Mouse (Mus musculus): ENCODE measurements around the gene Cc2d2a.

The Cc2d2a gene

DNA sequence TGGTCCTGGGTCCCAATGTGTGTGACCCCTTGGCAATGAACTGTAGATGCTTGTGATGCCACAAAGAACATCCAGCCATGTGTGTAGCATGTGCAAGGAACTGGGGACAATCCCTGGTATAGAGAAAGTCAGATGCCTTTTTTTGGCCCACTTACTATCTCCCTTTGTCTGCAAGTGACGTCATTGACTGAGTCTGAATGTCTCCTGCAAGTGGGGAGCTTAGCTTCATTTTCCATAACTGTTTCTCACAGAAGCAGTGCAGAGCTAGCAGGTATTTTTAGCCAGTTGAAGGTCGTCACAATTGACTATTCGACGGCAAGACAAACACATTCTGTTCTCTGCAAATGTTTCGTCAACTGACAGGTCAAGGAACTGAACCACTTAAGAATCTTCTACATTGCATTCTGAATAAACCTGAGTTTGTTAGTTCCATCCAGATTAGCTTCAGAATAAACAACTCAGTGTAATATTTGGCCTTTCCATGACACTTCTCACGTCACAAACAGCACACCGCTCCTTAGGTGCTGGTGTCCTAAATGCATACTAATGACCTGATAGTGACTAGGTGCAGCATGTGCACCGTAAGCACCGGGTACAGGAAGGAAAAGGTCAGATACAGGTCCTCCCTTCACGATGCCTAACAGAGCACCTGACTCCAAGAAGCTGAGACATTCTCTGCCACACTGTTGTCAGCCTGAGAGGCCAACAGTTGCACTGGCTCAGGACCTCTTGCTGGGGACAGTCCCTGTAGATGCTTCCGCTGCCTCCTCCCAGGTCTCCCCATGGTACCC lies 66.4 kb downstream of the Cc2d2a start:
- no peak for DNase-seq

DNA sequence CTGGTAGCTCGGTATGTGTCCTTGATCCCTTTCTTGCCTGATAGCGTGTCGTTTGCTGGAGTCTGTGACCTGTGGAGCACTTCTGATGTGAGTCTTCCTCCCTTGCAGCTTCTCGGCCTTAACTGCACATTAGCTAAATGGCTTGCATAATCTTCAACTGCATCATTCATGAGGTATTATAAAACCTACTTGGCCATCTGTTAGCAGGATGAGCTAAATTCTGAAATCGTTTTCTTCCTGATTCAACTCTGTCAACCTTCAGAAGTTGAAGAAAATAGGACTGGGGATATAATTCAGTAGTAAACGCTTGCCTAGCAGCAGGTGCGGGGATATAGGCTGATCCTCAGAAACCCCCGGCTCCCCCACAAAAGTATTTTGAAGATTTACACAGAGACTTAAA lies 70.2 kb downstream of the Cc2d2a start:
- no peak for DNase-seq

DNA sequence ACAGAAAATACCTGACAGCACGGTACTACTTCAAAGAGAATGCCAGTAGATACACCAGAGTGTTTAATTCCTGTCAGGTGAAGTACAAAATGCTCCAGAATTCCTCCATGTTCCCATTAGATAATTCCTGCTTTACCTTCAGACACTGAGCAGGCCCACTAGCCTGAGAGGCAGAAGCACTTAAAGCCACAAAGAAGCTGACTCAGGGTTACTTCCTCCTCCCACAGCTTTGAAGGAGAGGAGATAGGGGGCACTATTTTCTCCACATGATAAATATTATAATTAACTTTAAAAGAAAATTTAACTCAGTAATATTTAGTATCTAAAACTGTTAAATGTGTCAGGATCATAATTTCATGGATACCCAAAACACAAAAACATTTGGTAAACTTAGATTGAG lies 82.0 kb downstream of the Cc2d2a start:
- DNase-seq = no peak

DNA sequence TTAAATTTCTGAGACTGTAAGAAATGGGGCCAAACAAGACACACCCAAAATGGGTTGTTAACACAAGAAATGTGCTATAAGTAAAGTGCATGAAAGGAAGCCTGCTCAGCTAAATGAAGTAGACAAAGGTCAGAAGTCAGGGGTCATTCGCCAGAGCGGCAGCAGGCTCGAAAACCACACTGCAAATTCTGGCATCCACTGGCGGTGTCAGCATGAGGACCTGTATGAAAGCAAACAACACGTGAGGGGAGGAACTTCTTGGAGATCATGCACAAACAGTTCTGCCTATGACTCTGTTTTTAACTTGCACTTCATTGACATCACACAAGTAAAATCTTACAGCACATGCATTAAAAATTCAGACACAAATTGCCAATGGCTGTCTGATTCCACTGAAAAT lies 83.0 kb downstream of the Cc2d2a start:
- DNase-seq = no peak

DNA sequence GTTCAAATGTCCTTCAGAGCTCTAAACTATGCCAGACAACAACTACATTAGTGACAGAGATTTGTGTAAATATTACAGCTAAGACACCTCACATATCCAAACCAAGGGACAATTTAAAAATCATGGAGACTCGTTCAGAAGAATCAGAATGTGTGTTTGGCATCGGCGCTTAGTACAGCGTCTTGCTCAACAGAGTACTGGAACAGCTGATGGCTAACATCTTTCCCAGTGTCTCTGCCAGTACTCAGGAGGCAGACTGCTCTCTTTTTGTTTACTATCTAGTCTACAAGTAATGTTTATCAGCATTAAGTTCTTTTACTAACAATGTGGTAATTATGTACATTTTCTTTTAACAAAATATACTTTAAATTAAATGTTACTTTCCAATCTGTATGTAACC lies 85.9 kb downstream of the Cc2d2a start:
- no peak for DNase-seq

DNA sequence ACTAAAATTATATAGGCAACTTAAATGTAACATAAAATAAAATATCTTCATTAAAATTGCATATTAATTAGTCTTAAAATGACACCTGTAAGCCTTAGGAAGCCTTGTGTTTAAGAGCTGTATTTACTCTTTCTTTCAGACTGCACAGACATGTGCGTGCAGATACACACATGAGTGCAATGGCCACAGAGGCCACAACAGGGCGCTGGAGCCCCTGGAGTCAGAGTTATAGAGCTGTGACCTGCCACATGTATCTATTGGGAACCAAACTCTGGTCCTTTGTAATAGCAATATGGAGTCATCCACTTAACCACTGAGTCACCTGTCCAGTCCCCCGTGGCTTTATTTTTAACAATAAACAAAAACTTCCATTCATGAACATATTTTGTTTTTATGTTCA lies 86.9 kb downstream of the Cc2d2a start:
- DNase-seq = no peak

DNA sequence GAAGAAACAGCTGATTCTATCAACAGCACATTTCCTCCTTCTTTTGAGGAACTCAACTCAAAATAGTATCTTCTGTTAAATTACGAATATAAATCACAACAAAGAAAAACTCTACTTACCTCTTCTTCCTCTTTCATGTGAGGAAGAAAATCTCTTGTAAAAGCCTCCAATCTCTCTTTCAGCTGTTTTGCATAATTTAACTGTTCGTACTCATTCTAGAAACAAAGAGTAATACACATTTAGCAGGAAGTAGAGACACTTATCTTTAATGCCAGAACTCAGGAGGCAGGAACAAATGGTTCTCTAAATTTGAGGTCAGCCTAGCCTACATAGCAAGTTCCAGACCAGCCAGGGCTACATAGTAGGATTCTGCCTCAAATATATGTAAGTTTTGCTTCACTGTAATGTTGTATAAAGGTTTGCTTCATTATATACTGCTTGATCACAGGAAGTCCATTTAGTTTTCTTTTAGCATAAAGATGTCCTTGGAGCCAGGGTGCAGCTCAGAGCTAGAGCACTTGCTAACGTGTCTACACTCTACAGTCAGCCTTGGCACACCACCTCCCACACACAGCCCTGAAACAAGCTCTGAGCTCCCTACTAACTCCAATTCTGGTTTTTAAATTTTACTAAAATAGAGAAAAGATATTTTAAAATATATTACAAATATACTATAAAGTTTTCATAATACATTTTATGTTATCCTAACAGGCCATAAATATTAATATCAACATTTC lies 108.6 kb downstream of the Cc2d2a start:
- no peak for DNase-seq

DNA sequence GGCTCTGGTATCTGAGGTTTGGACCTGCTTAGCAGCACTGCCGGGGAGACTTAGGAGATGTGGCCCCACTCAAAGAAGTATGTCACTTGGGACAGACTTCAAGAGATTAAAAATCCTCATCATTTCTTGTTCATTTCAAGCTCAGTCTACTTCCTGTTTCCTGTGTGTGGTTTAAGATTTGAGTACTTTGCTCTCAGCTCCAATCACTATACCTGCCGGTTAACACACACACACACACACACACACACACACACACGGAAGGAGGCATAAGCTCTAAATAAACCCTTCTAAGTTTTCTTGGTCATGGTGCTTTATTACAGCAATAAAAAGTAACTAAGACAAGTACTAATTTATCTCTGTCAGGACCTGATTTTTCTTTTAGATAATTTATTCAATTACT lies 109.4 kb downstream of the Cc2d2a start:
- no peak for DNase-seq

DNA sequence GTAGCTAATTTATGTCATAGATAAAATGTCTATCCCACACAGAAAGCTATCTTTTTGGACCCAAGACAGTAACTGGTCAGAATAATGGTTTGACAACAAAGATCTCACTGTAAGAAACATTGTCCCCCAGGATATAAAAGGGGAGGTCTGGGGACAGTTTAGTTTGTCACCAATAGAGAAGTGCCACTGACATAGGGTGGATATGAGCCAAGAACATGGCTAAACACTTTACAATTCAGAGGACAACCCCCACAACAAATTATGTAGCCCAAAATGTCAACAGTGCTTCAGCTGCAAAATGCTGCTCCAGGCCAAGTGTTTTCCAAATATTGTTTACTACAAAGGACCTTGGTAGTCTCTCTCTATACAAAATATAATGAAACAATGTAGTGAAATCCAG lies 114.3 kb downstream of the Cc2d2a start:
- no peak for DNase-seq

DNA sequence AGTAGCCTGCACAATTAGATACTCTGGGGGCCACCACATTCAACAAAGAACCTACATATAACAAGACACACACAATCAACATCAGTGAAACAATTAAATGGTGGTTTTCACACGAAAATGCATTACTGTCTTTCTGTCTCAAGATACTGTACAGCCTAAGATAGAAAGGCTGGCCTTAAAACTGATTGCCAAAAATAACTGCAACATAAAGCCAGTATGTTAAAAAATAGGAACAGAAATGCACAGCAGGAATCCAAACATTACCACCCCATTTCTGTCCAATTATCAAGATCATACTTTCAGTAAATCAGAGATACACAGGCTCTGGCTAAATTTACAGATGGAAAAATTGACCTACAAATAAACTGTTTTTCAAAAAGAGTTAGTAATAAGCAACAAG lies 114.8 kb downstream of the Cc2d2a start:
- no peak for DNase-seq

DNA sequence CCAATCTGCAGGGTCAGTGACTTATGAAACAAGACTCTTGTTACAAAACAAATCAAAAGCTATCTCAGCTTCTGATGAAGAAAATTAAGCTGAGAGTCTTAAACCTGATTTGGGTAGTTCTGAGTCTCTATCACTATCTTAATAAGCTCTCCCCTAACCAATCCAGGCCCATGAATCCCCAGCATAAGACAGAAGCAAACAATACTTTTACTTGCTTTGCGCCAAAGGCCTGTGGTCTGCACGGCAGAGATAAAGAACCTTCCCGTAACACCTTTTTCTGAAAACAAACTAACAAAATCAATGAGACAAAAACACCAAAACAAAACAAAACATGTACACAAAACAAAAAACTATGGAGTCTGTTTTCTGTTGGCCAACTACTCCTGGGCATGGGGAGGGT lies 116.4 kb downstream of the Cc2d2a start:
- DNase-seq = no peak

DNA sequence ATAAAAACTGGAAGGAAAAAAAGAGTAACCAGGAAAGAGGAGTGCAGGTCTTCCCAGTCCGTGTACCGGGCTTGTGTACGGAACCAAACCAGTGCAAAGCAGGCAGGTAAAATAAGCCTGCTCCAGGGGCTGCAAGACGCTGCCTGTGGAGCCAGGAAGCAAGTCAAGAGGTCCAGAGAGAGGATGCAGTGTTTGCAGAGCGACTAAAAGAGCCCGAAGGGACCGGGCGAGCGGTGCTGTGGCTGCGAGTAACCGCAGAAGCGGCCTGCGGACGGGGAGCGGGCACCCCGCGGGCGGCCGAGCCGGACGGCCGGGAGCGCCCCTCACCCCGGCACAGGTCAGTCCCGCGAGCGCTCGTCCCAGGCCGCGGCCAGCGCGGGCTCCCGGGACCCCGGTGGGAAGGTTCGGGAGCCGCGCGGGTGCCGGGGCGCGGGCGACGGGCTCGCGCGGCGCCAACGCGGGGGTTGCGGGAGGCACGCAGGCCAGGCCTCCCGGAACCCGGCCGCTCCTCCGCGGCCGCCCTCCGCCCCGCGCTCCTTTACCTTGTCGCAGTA lies 119.4 kb downstream of the Cc2d2a start:
- DNase-seq = no peak

DNA sequence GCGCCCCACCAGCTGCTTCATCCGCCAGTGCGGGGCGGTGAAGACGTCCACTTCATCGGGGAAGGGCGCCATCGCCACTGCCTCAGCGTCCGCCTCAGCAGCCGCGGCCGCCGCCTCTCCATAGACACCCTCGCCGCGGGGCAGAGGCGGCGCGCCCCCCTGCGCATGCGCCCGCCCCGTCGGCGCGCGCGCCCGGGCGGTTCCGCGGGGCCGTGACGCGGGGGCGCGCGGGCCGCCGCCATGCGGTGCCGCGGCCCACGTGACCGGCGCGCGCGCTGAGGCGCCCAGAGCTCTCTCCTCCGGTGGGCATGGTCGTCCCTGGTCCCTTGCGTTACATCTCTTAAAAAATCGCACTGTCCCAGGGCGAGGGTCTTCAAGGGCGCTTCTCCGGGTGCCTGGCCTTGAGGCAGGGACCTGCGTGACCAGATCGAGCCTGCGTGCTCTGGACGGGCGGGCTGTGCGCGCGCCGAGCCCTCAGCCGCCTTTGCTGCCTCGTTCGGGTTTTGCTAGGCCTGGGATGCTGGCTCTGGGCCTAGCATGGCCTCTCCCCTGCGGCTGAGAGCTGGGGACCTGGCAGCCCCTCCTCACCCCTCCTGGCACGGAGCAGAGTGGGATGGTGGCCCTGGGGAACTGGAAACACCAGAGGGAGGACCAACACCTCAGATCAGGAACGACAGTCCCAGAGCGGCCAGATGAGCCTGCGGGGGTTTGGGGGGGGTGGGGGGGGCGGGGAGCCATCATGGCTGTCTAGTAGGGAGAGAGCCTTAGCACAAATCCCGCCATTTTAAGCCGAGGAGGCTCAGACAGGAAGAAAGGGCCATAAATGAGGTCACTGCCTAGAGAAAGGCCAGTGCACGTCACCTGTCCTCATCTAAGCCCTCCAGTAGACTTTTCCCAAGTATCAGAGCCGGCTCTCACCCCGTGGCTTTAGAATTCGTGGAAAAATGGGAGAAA lies 120.1 kb downstream of the Cc2d2a start:
- peak; percentile 87 for DNase-seq

DNA sequence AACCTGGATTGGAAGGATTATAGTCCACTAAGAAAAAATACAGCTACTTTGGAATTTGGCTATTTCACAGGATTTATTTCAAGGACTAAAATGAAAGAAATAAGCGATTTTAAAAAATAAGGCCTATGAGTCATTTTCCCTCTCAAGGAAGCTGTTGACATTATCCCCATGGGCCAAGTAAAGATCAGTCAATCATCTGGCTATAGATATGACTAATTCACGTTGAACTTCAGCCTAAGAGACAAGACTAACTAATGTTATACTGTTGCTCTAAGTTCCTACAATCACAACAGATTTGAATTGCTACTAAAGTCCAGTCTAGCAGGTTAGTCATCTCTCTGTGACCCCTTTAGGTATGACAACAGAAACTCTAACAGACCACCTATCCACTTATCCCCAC lies 121.8 kb downstream of the Cc2d2a start:
- no peak for DNase-seq

DNA sequence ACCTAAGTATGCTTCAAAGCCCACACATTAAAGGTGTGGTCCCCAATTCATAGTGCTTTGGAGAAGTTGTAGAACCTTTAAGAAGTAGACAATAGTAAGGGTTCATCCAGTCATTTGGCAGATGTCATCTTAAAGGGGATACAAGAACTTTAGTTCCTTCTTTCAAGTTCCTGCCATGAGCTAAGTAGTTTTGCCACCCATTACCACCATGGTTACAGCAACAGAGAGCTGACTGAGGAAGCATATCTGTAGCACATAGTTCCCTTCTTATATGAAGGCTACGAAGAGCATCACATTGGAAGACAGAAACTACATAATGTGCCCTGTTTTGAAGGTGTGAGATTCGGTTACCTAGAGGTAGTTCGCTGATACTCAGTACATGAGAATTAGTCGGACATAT lies 124.5 kb downstream of the Cc2d2a start:
- no peak for DNase-seq

DNA sequence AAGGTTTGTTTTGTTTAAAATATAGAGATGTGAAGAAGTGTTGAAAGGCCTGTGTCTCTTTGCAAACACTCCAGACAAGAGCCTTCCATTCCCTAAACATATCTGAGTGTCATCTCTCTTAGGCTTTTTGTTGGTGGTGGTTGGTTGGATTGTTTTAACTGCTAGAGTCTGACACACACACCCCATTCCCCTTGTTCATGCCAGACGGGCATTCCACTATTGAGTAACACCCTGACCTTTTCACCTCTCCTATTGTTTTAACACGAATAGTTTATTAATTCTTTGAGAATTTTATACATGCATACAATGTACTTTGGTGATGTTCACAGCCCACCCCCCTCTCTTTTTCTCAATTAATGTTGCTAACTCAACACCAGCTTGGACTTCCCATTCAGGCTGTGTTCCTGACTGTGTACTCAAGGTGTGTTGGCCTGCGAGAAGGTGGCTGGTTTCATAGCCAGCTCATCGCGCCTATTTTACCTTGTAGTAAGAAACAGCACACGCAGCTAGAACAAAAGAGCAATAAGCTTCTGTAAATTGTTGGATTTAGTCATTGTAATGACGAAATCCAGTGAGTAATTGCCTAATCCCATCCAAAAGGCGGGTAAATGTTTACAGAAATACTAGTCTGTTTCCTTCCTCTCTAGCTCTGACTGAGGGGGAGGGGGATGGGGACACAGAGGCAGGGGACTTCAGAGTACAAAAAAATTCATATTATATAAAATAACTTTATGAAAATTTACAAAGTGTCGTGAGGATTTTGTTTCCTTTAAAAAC lies 126.0 kb downstream of the Cc2d2a start:
- DNase-seq = no peak

Measured in cerebellum, adult 11-12 months (tissue).